Mouse (Mus musculus): ENCODE results near the gene H2-Ab1. TPM values are rescaled to one million over a fixed set of nuclear protein-coding genes. Genes with fewer than 3 reads are reported as not detected.
"Not testable (repeated sequence)": the region's sequence is repeated elsewhere in the genome, so short reads cannot be mapped to it uniquely, and the experiment has no call there.

H2-Ab1 gene
- polyA plus RNA-seq, 1 experiment from 2014 or later: 15.1 TPM

GRCm38 (mm10) chr17:34306407-34306806 lies 48.9 kb downstream of the H2-Ab1 start:
- Histone ChIP-seq H3K4me1 (replicated peaks; ENCODE audit: control insufficient read depth, insufficient read depth, low read length) (no peaks in the 10 kb centered on the region; the same call in 1 of the 2 replicates), H3K27me3 (ENCODE audit: control insufficient read depth, insufficient read depth, low read depth, low read length) (peaks cover 3% of the 10 kb centered on the region), H3K4me2 (ENCODE audit: low read depth, low read length) (no peak overlapping the region), H3K4me3 (ENCODE audit: low read length) (no peak overlapping the region), H3K27ac (ENCODE audit: low read length) (no peak overlapping the region), H3K9me3 (ENCODE audit: control insufficient read depth, low read length) (no peaks in the 10 kb centered on the region), H3K36me3 (ENCODE audit: control insufficient read depth, insufficient read depth, low read length) (no peaks in the 10 kb centered on the region), H3K9ac (ENCODE audit: low read length) (no peak overlapping the region)
- ATAC-seq (ENCODE audit: low read depth): no peak
- WGBS: 86% methylated on average over 2 of the region's 2 CpGs

DNA sequence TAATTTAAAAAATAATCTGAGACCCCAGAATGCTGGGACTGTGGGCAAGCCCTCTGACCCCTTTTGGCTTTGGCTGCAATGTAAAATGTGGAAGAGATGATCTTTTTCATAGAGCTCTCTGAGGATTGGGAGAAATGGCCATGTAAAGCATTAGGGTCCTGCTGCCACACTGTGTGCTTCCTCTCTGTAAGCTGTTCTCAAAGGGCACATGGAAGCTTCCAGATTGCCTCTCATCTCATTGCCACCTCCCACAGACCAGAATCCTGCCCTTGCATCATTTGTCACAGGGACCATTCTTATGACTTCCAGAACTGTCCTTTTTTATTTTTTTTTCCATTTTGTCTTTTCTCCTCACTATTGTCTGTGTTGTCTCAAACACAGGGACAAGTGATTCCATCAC lies 49.7 kb downstream of the H2-Ab1 start:
- Histone ChIP-seq H3K9ac (ENCODE audit: low read length) (no peak overlapping the region), H3K9me3 (ENCODE audit: control insufficient read depth, low read length) (no peaks in the 10 kb centered on the region), H3K4me3 (ENCODE audit: low read length) (no peak overlapping the region), H3K4me2 (ENCODE audit: low read depth, low read length) (no peak overlapping the region), H3K27ac (ENCODE audit: low read length) (no peak overlapping the region), H3K36me3 (ENCODE audit: control insufficient read depth, insufficient read depth, low read length) (no peaks in the 10 kb centered on the region), H3K4me1 (replicated peaks; ENCODE audit: control insufficient read depth, insufficient read depth, low read length) (no peaks in the 10 kb centered on the region; the same call in 1 of the 2 replicates), H3K27me3 (ENCODE audit: control insufficient read depth, insufficient read depth, low read depth, low read length) (peaks cover 3% of the 10 kb centered on the region)
- no peak for ATAC-seq (ENCODE audit: low read depth)

DNA sequence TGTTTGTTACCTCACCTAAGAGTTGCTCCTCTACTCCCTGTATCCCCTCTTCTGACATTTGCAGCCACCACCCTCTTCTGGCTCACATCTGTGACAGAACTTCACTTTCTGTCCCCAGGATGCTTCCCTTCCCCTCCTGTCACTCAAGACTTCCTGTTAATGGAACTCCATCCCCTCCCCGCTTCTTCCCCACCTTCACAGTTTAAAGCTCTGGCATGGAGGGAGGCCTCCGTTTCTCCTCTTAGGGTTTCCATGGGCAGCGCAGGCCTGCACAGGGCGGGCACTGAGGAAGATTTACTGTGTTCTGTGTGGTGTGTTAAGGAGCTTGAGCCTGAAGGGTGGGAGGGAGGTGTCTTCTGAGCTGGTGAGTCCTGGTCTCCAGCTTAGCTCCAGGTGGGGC lies 50.7 kb downstream of the H2-Ab1 start:
- H3K9ac ChIP-seq (ENCODE audit: low read length): no peak overlapping the region
- H3K27ac ChIP-seq (ENCODE audit: low read length): no peak overlapping the region
- H3K4me3 ChIP-seq (ENCODE audit: low read length): no peak overlapping the region
- H3K27me3 ChIP-seq (ENCODE audit: control insufficient read depth, insufficient read depth, low read depth, low read length): peaks cover 3% of the 10 kb centered on the region
- no peaks in the 10 kb centered on the region for H3K9me3 ChIP-seq (ENCODE audit: control insufficient read depth, low read length)
- no peaks in the 10 kb centered on the region; the same call in 1 of the 2 replicates for H3K4me1 ChIP-seq (replicated peaks; ENCODE audit: control insufficient read depth, insufficient read depth, low read length)
- ATAC-seq (ENCODE audit: low read depth): no peak
- H3K36me3 ChIP-seq (ENCODE audit: control insufficient read depth, insufficient read depth, low read length): no peaks in the 10 kb centered on the region
- WGBS: 79% methylated on average over 4 of the region's 4 CpGs
- no peak overlapping the region for H3K4me2 ChIP-seq (ENCODE audit: low read depth, low read length)

GRCm38 (mm10) chr17:34309225-34309624 lies 51.7 kb downstream of the H2-Ab1 start:
- no peaks in the 10 kb centered on the region; the same call in 1 of the 2 replicates for H3K4me1 ChIP-seq (replicated peaks; ENCODE audit: control insufficient read depth, insufficient read depth, low read length)
- H3K27me3 ChIP-seq (ENCODE audit: control insufficient read depth, insufficient read depth, low read depth, low read length): peaks cover 3% of the 10 kb centered on the region
- H3K9ac ChIP-seq (ENCODE audit: low read length): peak overlapping the region; percentile 77
- ATAC-seq (ENCODE audit: low read depth): no peak
- WGBS: 23% methylated on average over 10 of the region's 10 CpGs
- H3K4me3 ChIP-seq (ENCODE audit: low read length): peak overlapping the region; percentile 72
- no peaks in the 10 kb centered on the region for H3K36me3 ChIP-seq (ENCODE audit: control insufficient read depth, insufficient read depth, low read length)
- H3K4me2 ChIP-seq (ENCODE audit: low read depth, low read length): peak overlapping the region; percentile 70
- no peak overlapping the region for H3K27ac ChIP-seq (ENCODE audit: low read length)
- H3K9me3 ChIP-seq (ENCODE audit: control insufficient read depth, low read length): no peaks in the 10 kb centered on the region

- Histone ChIP-seq H3K36me3 (ENCODE audit: control insufficient read depth, insufficient read depth, low read length) (no peaks in the 10 kb centered on the region), H3K9me3 (ENCODE audit: control insufficient read depth, low read length) (no peaks in the 10 kb centered on the region), H3K27ac (ENCODE audit: low read length) (no peak overlapping the region), H3K9ac (ENCODE audit: low read length) (peak overlapping the region; percentile 77), H3K4me1 (replicated peaks; ENCODE audit: control insufficient read depth, insufficient read depth, low read length) (no peaks in the 10 kb centered on the region; the same call in 1 of the 2 replicates), H3K4me2 (ENCODE audit: low read depth, low read length) (peak overlapping the region; percentile 70), H3K4me3 (ENCODE audit: low read length) (peak overlapping the region; percentile 72), H3K27me3 (ENCODE audit: control insufficient read depth, insufficient read depth, low read depth, low read length) (peaks cover 3% of the 10 kb centered on the region)
- WGBS: 21% methylated on average over 38 of the region's 38 CpGs
- ATAC-seq (ENCODE audit: low read depth): peak; percentile 86
These were observed 52.3 kb downstream of the H2-Ab1 start for GRCm38 (mm10) chr17:34309683-34310385.

- ATAC-seq (ENCODE audit: low read depth); H3K36me3 ChIP-seq (ENCODE audit: control insufficient read depth, insufficient read depth, low read length); H3K27me3 ChIP-seq (ENCODE audit: control insufficient read depth, insufficient read depth, low read depth, low read length); H3K4me1 ChIP-seq (replicated peaks; ENCODE audit: control insufficient read depth, insufficient read depth, low read length); H3K4me2 ChIP-seq (ENCODE audit: low read depth, low read length); H3K27ac ChIP-seq (ENCODE audit: low read length); H3K9me3 ChIP-seq (ENCODE audit: control insufficient read depth, low read length); H3K9ac ChIP-seq (ENCODE audit: low read length); H3K4me3 ChIP-seq (ENCODE audit: low read length): not testable (repeated sequence)
- 76% methylated on average over 3 of the region's 3 CpGs for WGBS
These were observed 53.0 kb downstream of the H2-Ab1 start for GRCm38 (mm10) chr17:34310526-34310925.

GRCm38 (mm10) chr17:34312185-34312584 lies 54.7 kb downstream of the H2-Ab1 start:
- Histone ChIP-seq H3K4me1 (replicated peaks; ENCODE audit: control insufficient read depth, insufficient read depth, low read length) (no peaks in the 10 kb centered on the region; the same call in 1 of the 2 replicates), H3K27ac (ENCODE audit: low read length) (no peak overlapping the region), H3K4me2 (ENCODE audit: low read depth, low read length) (no peak overlapping the region), H3K36me3 (ENCODE audit: control insufficient read depth, insufficient read depth, low read length) (no peaks in the 10 kb centered on the region), H3K27me3 (ENCODE audit: control insufficient read depth, insufficient read depth, low read depth, low read length) (peaks cover 3% of the 10 kb centered on the region), H3K4me3 (ENCODE audit: low read length) (no peak overlapping the region), H3K9ac (ENCODE audit: low read length) (no peak overlapping the region), H3K9me3 (ENCODE audit: control insufficient read depth, low read length) (no peaks in the 10 kb centered on the region)
- ATAC-seq (ENCODE audit: low read depth): no peak
- WGBS: 81% methylated on average over 1 of the region's 1 CpGs

- no peak overlapping the region for H3K9ac ChIP-seq (ENCODE audit: low read length)
- no peak for ATAC-seq (ENCODE audit: low read depth)
- H3K27me3 ChIP-seq (ENCODE audit: control insufficient read depth, insufficient read depth, low read depth, low read length): no peaks in the 10 kb centered on the region
- H3K4me1 ChIP-seq (replicated peaks; ENCODE audit: control insufficient read depth, insufficient read depth, low read length): no peaks in the 10 kb centered on the region; the same call in 1 of the 2 replicates
- no peak overlapping the region for H3K4me3 ChIP-seq (ENCODE audit: low read length)
- 38% methylated on average over 3 of the region's 3 CpGs for WGBS
- no peak overlapping the region for H3K4me2 ChIP-seq (ENCODE audit: low read depth, low read length)
- H3K9me3 ChIP-seq (ENCODE audit: control insufficient read depth, low read length): no peaks in the 10 kb centered on the region
- H3K36me3 ChIP-seq (ENCODE audit: control insufficient read depth, insufficient read depth, low read length): no peaks in the 10 kb centered on the region
- H3K27ac ChIP-seq (ENCODE audit: low read length): no peak overlapping the region
These were observed 55.9 kb downstream of the H2-Ab1 start for GRCm38 (mm10) chr17:34313393-34313792.

- no peak for ATAC-seq (ENCODE audit: low read depth)
- no peak overlapping the region for H3K9ac ChIP-seq (ENCODE audit: low read length)
- WGBS: 56% methylated on average over 9 of the region's 9 CpGs
- no peak overlapping the region for H3K4me2 ChIP-seq (ENCODE audit: low read depth, low read length)
- no peaks in the 10 kb centered on the region; the same call in 1 of the 2 replicates for H3K4me1 ChIP-seq (replicated peaks; ENCODE audit: control insufficient read depth, insufficient read depth, low read length)
- no peaks in the 10 kb centered on the region for H3K27me3 ChIP-seq (ENCODE audit: control insufficient read depth, insufficient read depth, low read depth, low read length)
- H3K36me3 ChIP-seq (ENCODE audit: control insufficient read depth, insufficient read depth, low read length): no peaks in the 10 kb centered on the region
- H3K9me3 ChIP-seq (ENCODE audit: control insufficient read depth, low read length): no peaks in the 10 kb centered on the region
- no peak overlapping the region for H3K4me3 ChIP-seq (ENCODE audit: low read length)
- no peak overlapping the region for H3K27ac ChIP-seq (ENCODE audit: low read length)
These were observed 56.8 kb downstream of the H2-Ab1 start for GRCm38 (mm10) chr17:34314286-34314685.

Data from lung, embryonic 16.5 days (tissue).